In genomic region chr11:103697565-103698176, GRCm38 (mm10) we compare ENCODE assay signal across 8 mouse cellular contexts. TPM values are rescaled to one million over a fixed set of nuclear protein-coding genes. Genes with fewer than 3 reads are reported as not detected.
DNase-seq lines count a peak whose midpoint lies in the region; ATAC-seq and TF ChIP-seq lines count a peak whose summit lies in the region.

TSS of gene Gosr2 (minus strand) at chr11:103697898.

- no peaks in the 10 kb centered on the region for H3K9me3 ChIP-seq in heart, embryonic 10.5 days
- H3K9me3 ChIP-seq in kidney, embryonic 15.5 days (replicated peaks), result no peaks in the 10 kb centered on the region

- H3K4me2 ChIP-seq in kidney, embryonic 15.5 days, result peak within 1 kb of the TSS; percentile 61

- H3K9ac ChIP-seq in kidney, embryonic 15.5 days, result peak within 1 kb of the TSS; percentile 62

- WGBS in heart, embryonic 10.5 days, result under 1% methylated on average over 57 of the region's 57 CpGs
- under 1% methylated on average over 57 of the region's 57 CpGs for WGBS in kidney, embryonic 15.5 days

- peak within 1 kb of the TSS; percentile 96 for H3K4me3 ChIP-seq in bone marrow macrophage, adult 2 months (ENCODE audit: insufficient read depth, low read length)
- peak within 1 kb of the TSS; percentile 90 for H3K4me3 ChIP-seq in embryonic fibroblast, embryonic 13.5 days (ENCODE audit: insufficient read depth, low read length)
- H3K4me3 ChIP-seq in heart, embryonic 10.5 days, result peak within 1 kb of the TSS; percentile 67
- H3K4me3 ChIP-seq in kidney, embryonic 15.5 days (replicated peaks), result peak within 1 kb of the TSS; percentile 62

- no peaks in the 10 kb centered on the region for H3K36me3 ChIP-seq in heart, embryonic 10.5 days
- no peaks in the 10 kb centered on the region for H3K36me3 ChIP-seq in kidney, embryonic 15.5 days

- DNase-seq in A20 (ENCODE audit: low read depth, low spot score) (peak; percentile 98), liver (peak; percentile 89)
- DNase-seq in heart, embryonic 10.5 days (ENCODE audit: low spot score), result peak; percentile 97
- peak; percentile 85 to 92 for DNase-seq in spleen, postnatal 4 days (ENCODE audit: low spot score in 2 of 2)

- H3K27ac ChIP-seq in bone marrow macrophage, adult 2 months (ENCODE audit: insufficient read depth, low read depth, low read length), result peak within 1 kb of the TSS; percentile 100
- H3K27ac ChIP-seq in embryonic fibroblast, embryonic 13.5 days (ENCODE audit: insufficient read depth, low read length), result peak within 1 kb of the TSS; percentile 98
- H3K27ac ChIP-seq in heart, embryonic 10.5 days, result peak within 1 kb of the TSS; percentile 96
- peak within 1 kb of the TSS; percentile 99 for H3K27ac ChIP-seq in kidney, embryonic 15.5 days

- ATAC-seq in kidney, embryonic 15.5 days (replicated peaks; ENCODE audit: low FRiP score), result peak; percentile 97
- ATAC-seq in monocyte, adult 5-6 weeks (replicated peaks; ENCODE audit: insufficient number of reproducible peaks, low FRiP score, low TSS enrichment, poor library complexity, severe bottlenecking), result peak; percentile 86

- peaks cover 12% of the 10 kb centered on the region for H3K4me1 ChIP-seq in bone marrow macrophage, adult 2 months (ENCODE audit: control insufficient read depth, insufficient read depth, low read length)
- no peaks in the 10 kb centered on the region; the same call in 1 of the 2 replicates for H3K4me1 ChIP-seq in embryonic fibroblast, embryonic 13.5 days (ENCODE audit: control insufficient read depth, insufficient read depth, low read length)
- peaks cover 6% of the 10 kb centered on the region; the same call in 1 of the 2 replicates for H3K4me1 ChIP-seq in heart, embryonic 10.5 days
- H3K4me1 ChIP-seq in kidney, embryonic 15.5 days, result peaks cover 11% of the 10 kb centered on the region

- peak; percentile 43; the same call in 1 of the 2 replicates for TF ChIP-seq POLR2A in bone marrow macrophage, adult 2 months (IDR thresholded peaks at IDR 0.05; ENCODE audit: borderline replicate concordance, low read depth, low read length)
- peak; percentile 74 for TF ChIP-seq POLR2A in embryonic fibroblast, embryonic 13.5 days (IDR thresholded peaks at IDR 0.05; ENCODE audit: low read depth, low read length)

- TF ChIP-seq CTCF in bone marrow macrophage, adult 2 months (IDR thresholded peaks at IDR 0.05; ENCODE audit: low read depth, low read length), result no peak
- TF ChIP-seq CTCF in embryonic fibroblast, embryonic 13.5 days (IDR thresholded peaks at IDR 0.05; ENCODE audit: borderline replicate concordance, insufficient read depth, low read length), result no peak

- H3K27me3 ChIP-seq in heart, embryonic 10.5 days (ENCODE audit: insufficient read depth, poor library complexity, severe bottlenecking), result no peaks in the 10 kb centered on the region
- no peaks in the 10 kb centered on the region for H3K27me3 ChIP-seq in kidney, embryonic 15.5 days

RNA-seq across cellular contexts. Expression of gene Gosr2, which starts in this region (rescaled TPM):
- polyA plus RNA-seq in bone marrow macrophage, adult 2 months (2012; ENCODE audit: insufficient read depth, insufficient read length, missing spikeins), result 52.4 and 56.7 TPM in 2 replicates
- polyA plus RNA-seq in embryonic fibroblast, embryonic 13.5 days (2011; ENCODE audit: insufficient read length, low read depth, missing spikeins), result 97.2 and 110 TPM in 2 replicates
- 80.1 and 86.4 TPM in 2 replicates for polyA plus RNA-seq in heart, embryonic 10.5 days (2016; fragmentation: Nextera tagmentation; extraction: Ambion mirVana)
- 80.4 and 83.9 TPM in 2 replicates for polyA plus RNA-seq in kidney, embryonic 15.5 days (2015; fragmentation: Nextera tagmentation; extraction: Ambion mirVana)
- total RNA-seq in monocyte, adult 5-6 weeks (2017), result 52.9 to 61.4 TPM (median 56.2 TPM) in 3 replicates

Comparison
In these comparisons a context has a peak if more than half of its experiments do, and no peak if none do; other contexts are left out.
1. Peak in every context shown above with its lines: DNase-seq, ATAC-seq, H3K4me3 ChIP-seq and H3K27ac ChIP-seq.